11 mouse cellular contexts compared by ENCODE assay signal in the genomic region with DNA sequence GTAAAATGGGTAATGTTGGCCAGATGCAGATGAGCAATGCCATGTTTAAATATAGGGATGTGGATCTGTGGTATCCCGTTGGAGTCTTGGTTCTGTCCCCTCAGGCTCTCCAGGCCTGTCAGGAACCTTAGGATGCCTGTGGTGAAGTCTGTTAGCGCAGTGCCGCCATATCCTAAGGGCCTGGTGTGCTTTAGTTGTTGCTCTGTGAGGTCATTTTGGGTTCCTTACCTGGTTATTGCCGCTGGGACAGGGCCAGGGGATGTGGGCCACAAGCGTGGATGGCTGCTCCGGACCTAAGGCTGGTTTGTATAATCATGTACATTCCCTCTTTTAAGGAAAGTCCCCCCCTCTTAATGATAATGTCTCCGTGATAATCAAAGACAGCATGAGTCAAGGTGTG. TPM values are rescaled to one million over a fixed set of nuclear protein-coding genes. Genes with fewer than 3 reads are reported as not detected.
DNase-seq lines count a peak whose midpoint lies in the region; ATAC-seq lines count a peak whose summit lies in the region.
"Had no signal": no experiment of that assay in that cellular context is flagged by ENCODE, and none has a peak within 500 bp of the region (broad histone marks: within the 10 kb centered on the region; RNA-seq: fewer than 3 reads in every experiment).

No protein-coding gene starts in this region.

- no peak for ATAC-seq in forebrain, embryonic 16.5 days
- ATAC-seq in lung, embryonic 15.5 days (ENCODE audit: borderline replicate concordance, extremely low read depth, low FRiP score, low TSS enrichment), result no peak
- ATAC-seq in limb, embryonic 12.5 days (ENCODE audit: insufficient number of reproducible peaks, insufficient read depth, low FRiP score, low TSS enrichment, low read depth), result no peak
- no peak for ATAC-seq in frontal cortex, adult (ENCODE audit: low TSS enrichment)

- H3K27me3 ChIP-seq in forebrain, embryonic 10.5 days (ENCODE audit: poor library complexity, severe bottlenecking), result no peaks in the 10 kb centered on the region
- H3K27me3 ChIP-seq in forebrain, embryonic 16.5 days (replicated peaks; ENCODE audit: control insufficient read depth, insufficient read depth, low read length), result no peaks in the 10 kb centered on the region; the same call in 1 of the 2 replicates
- H3K27me3 ChIP-seq in lung, embryonic 15.5 days, result no peaks in the 10 kb centered on the region
- no peaks in the 10 kb centered on the region for H3K27me3 ChIP-seq in limb, embryonic 12.5 days

- no peak overlapping the region for H3K4me2 ChIP-seq in forebrain, embryonic 16.5 days (ENCODE audit: low read length)
- peak overlapping the region; percentile 67; the same call in 1 of the 2 replicates for H3K4me2 ChIP-seq in lung, embryonic 15.5 days
- peak overlapping the region; percentile 62 for H3K4me2 ChIP-seq in limb, embryonic 12.5 days

- DNase-seq in forebrain, embryonic 10.5 days (ENCODE audit: extremely low spot score, low spot score), result no peak
- DNase-seq in lung, postnatal 10 days, result no peak
- no peak for DNase-seq in layer of hippocampus, postnatal 10 days (ENCODE audit: low spot score in 2 of 2)
- DNase-seq in embryo, embryonic 10.5 days (ENCODE audit: low spot score), result no peak
- DNase-seq: adrenal gland, postnatal 14 days; cerebellum, adult 8-10 months; kidney, postnatal 10 days had no signal

- peaks cover 16% of the 10 kb centered on the region for H3K4me1 ChIP-seq in forebrain, embryonic 10.5 days
- H3K4me1 ChIP-seq in forebrain, embryonic 16.5 days (replicated peaks; ENCODE audit: control insufficient read depth, insufficient read depth, low read length), result peaks cover 10% of the 10 kb centered on the region
- H3K4me1 ChIP-seq in lung, embryonic 15.5 days, result peaks cover 7% of the 10 kb centered on the region; the same call in 1 of the 2 replicates
- H3K4me1 ChIP-seq in limb, embryonic 12.5 days (replicated peaks), result peaks cover 5% of the 10 kb centered on the region

- H3K4me3 ChIP-seq in forebrain, embryonic 10.5 days, result peak overlapping the region; percentile 67
- no peak overlapping the region for H3K4me3 ChIP-seq in forebrain, embryonic 16.5 days (replicated peaks; ENCODE audit: low read length)
- no peak overlapping the region; the same call in 1 of the 2 replicates for H3K4me3 ChIP-seq in lung, embryonic 15.5 days
- H3K4me3 ChIP-seq in limb, embryonic 12.5 days (replicated peaks), result peak overlapping the region; percentile 57; the same call in 1 of the 2 replicates

- H3K36me3 ChIP-seq in forebrain, embryonic 10.5 days (replicated peaks), result peaks cover 7% of the 10 kb centered on the region
- no peaks in the 10 kb centered on the region for H3K36me3 ChIP-seq in forebrain, embryonic 16.5 days (ENCODE audit: control insufficient read depth, insufficient read depth)
- peaks cover 1% of the 10 kb centered on the region; the same call in 1 of the 2 replicates for H3K36me3 ChIP-seq in lung, embryonic 15.5 days
- peaks cover 6% of the 10 kb centered on the region for H3K36me3 ChIP-seq in limb, embryonic 12.5 days

- H3K27ac ChIP-seq in forebrain, embryonic 10.5 days, result no peak overlapping the region
- H3K27ac ChIP-seq in forebrain, embryonic 16.5 days (ENCODE audit: low read length), result no peak overlapping the region
- no peak overlapping the region for H3K27ac ChIP-seq in lung, embryonic 15.5 days
- H3K27ac ChIP-seq in limb, embryonic 12.5 days, result no peak overlapping the region

- WGBS in forebrain, embryonic 10.5 days, result 90% methylated on average over 7 of the region's 7 CpGs
- 95% methylated on average over 7 of the region's 7 CpGs for WGBS in forebrain, embryonic 16.5 days
- WGBS in lung, embryonic 15.5 days, result 92% methylated on average over 7 of the region's 7 CpGs
- WGBS in limb, embryonic 12.5 days, result 94% methylated on average over 7 of the region's 7 CpGs

- H3K9me3 ChIP-seq in forebrain, embryonic 10.5 days, result 0 out of 2 replicates have a peak, but pooled peaks cover 2% of the 10 kb centered on the region
- H3K9me3 ChIP-seq in forebrain, embryonic 16.5 days (ENCODE audit: control insufficient read depth, low read length), result no peaks in the 10 kb centered on the region
- no peaks in the 10 kb centered on the region for H3K9me3 ChIP-seq in lung, embryonic 15.5 days
- H3K9me3 ChIP-seq in limb, embryonic 12.5 days, result no peaks in the 10 kb centered on the region

- H3K9ac ChIP-seq in forebrain, embryonic 16.5 days (replicated peaks; ENCODE audit: low read depth, low read length), result no peak overlapping the region
- H3K9ac ChIP-seq in lung, embryonic 15.5 days, result no peak overlapping the region
- H3K9ac ChIP-seq in limb, embryonic 12.5 days (replicated peaks), result no peak overlapping the region

RNA-seq across cellular contexts. Expression of a gene that starts 1.2 kb away (rescaled TPM):
- 9.7 and 11.6 TPM in 2 replicates for polyA plus RNA-seq in forebrain, embryonic 10.5 days (2016; fragmentation: Nextera tagmentation; extraction: Ambion mirVana)
- 12.2 and 14.0 TPM in 2 replicates for polyA plus RNA-seq in forebrain, embryonic 16.5 days (2015; fragmentation: Nextera tagmentation; extraction: Ambion mirVana)
- 8.4 and 8.5 TPM in 2 replicates for polyA plus RNA-seq in lung, embryonic 15.5 days (2015; fragmentation: Nextera tagmentation; extraction: Ambion mirVana)
- polyA plus RNA-seq in limb, embryonic 12.5 days (2016; fragmentation: Nextera tagmentation; extraction: Ambion mirVana), result 9.7 and 10.7 TPM in 2 replicates
- total RNA-seq in layer of hippocampus, postnatal 10 days (2021), result 1 to 10 TPM; 4.4 to 4.5 TPM

RNA-seq across cellular contexts. Expression of a gene that starts 17.7 kb away (rescaled TPM):
- polyA plus RNA-seq in forebrain, embryonic 10.5 days (2016; fragmentation: Nextera tagmentation; extraction: Ambion mirVana), result 4.7 and 5.0 TPM in 2 replicates
- polyA plus RNA-seq in forebrain, embryonic 16.5 days (2015; fragmentation: Nextera tagmentation; extraction: Ambion mirVana), result 1.9 and 2.1 TPM in 2 replicates
- polyA plus RNA-seq in lung, embryonic 15.5 days (2015; fragmentation: Nextera tagmentation; extraction: Ambion mirVana), result 3.6 and 4.3 TPM in 2 replicates
- 4.4 and 4.8 TPM in 2 replicates for polyA plus RNA-seq in limb, embryonic 12.5 days (2016; fragmentation: Nextera tagmentation; extraction: Ambion mirVana)
- 1 to 10 TPM; 2.4 to 4.0 TPM for total RNA-seq in layer of hippocampus, postnatal 10 days (2021)

RNA-seq across cellular contexts. Expression of a gene that starts 32.6 kb away (rescaled TPM):
- 1.9 and 2.2 TPM in 2 replicates for polyA plus RNA-seq in forebrain, embryonic 10.5 days (2016; fragmentation: Nextera tagmentation; extraction: Ambion mirVana)
- 2.4 and 2.7 TPM in 2 replicates for polyA plus RNA-seq in forebrain, embryonic 16.5 days (2015; fragmentation: Nextera tagmentation; extraction: Ambion mirVana)
- polyA plus RNA-seq in lung, embryonic 15.5 days (2015; fragmentation: Nextera tagmentation; extraction: Ambion mirVana), result 1.9 and 2.5 TPM in 2 replicates
- polyA plus RNA-seq in limb, embryonic 12.5 days (2016; fragmentation: Nextera tagmentation; extraction: Ambion mirVana), result 2.3 and 2.9 TPM in 2 replicates
- 1 to 10 TPM; 6.2 to 7.6 TPM for total RNA-seq in layer of hippocampus, postnatal 10 days (2021)

Comparison
In these comparisons a context has a peak if more than half of its experiments do, and no peak if none do; other contexts are left out.
1. H3K4me3 ChIP-seq: peak in forebrain, embryonic 10.5 days (single experiment) and limb, embryonic 12.5 days (single experiment); none in forebrain, embryonic 16.5 days (single experiment) and lung, embryonic 15.5 days (single experiment).